Mouse (Mus musculus): ENCODE results near the gene Atg14. TPM values are rescaled to one million over a fixed set of nuclear protein-coding genes. Genes with fewer than 3 reads are reported as not detected.

The Atg14 gene
- polyA plus RNA-seq, 1 experiment: 3.3 TPM

- Histone ChIP-seq H3K36me3 (ENCODE audit: control insufficient read depth, insufficient read depth) (no peaks in the 10 kb centered on the region), H3K27me3 (ENCODE audit: control insufficient read depth, insufficient read depth, insufficient read length) (no peaks in the 10 kb centered on the region), H3K79me2 (ENCODE audit: control insufficient read depth, insufficient read depth) (peaks cover 41% of the 10 kb centered on the region), H3K79me3 (ENCODE audit: low read depth) (peaks cover 15% of the 10 kb centered on the region), H3ac (ENCODE audit: control insufficient read depth, insufficient read length, low read depth) (no peak overlapping the region), H3K4me3 (ENCODE audit: insufficient read depth, poor library complexity, severe bottlenecking) (no peak overlapping the region)
- TF ChIP-seq FOSL1 (IDR thresholded peaks at IDR 0.05; ENCODE audit: insufficient read depth, low read length, poor library complexity, severe bottlenecking) (no peak), MAX (IDR thresholded peaks at IDR 0.05) (no peak), MYOG (IDR thresholded peaks at IDR 0.05; ENCODE audit: control insufficient read depth, extremely low read depth, insufficient read length) (no peak), CEBPB (IDR thresholded peaks at IDR 0.05; ENCODE audit: low read depth) (no peak), MYOD1 (IDR thresholded peaks at IDR 0.05; ENCODE audit: control insufficient read depth, insufficient read length, low read depth) (no peak), CTCF (IDR thresholded peaks at IDR 0.05; ENCODE audit: control insufficient read depth, insufficient read depth, insufficient read length) (no peak), USF1 (IDR thresholded peaks at IDR 0.05; ENCODE audit: low read depth) (no peak)
These were observed 53.7 kb downstream of the Atg14 start for GRCm38 (mm10) chr14:47516755-47517154.

- peaks cover 12% of the 10 kb centered on the region for H3K79me3 ChIP-seq (ENCODE audit: low read depth)
- H3K27me3 ChIP-seq (ENCODE audit: control insufficient read depth, insufficient read depth, insufficient read length): no peaks in the 10 kb centered on the region
- peaks cover 33% of the 10 kb centered on the region for H3K79me2 ChIP-seq (ENCODE audit: control insufficient read depth, insufficient read depth)
- no peak overlapping the region for H3K4me3 ChIP-seq (ENCODE audit: insufficient read depth, poor library complexity, severe bottlenecking)
- H3ac ChIP-seq (ENCODE audit: control insufficient read depth, insufficient read length, low read depth): no peak overlapping the region
- H3K36me3 ChIP-seq (ENCODE audit: control insufficient read depth, insufficient read depth): no peaks in the 10 kb centered on the region
- TF ChIP-seq CTCF (IDR thresholded peaks at IDR 0.05; ENCODE audit: control insufficient read depth, insufficient read depth, insufficient read length) (no peak), MYOD1 (IDR thresholded peaks at IDR 0.05; ENCODE audit: control insufficient read depth, insufficient read length, low read depth) (no peak), FOSL1 (IDR thresholded peaks at IDR 0.05; ENCODE audit: insufficient read depth, low read length, poor library complexity, severe bottlenecking) (no peak), MYOG (IDR thresholded peaks at IDR 0.05; ENCODE audit: control insufficient read depth, extremely low read depth, insufficient read length) (no peak), USF1 (IDR thresholded peaks at IDR 0.05; ENCODE audit: low read depth) (no peak), MAX (IDR thresholded peaks at IDR 0.05) (no peak), CEBPB (IDR thresholded peaks at IDR 0.05; ENCODE audit: low read depth) (no peak)
These were observed 54.8 kb downstream of the Atg14 start for GRCm38 (mm10) chr14:47515636-47516035.

- Histone ChIP-seq H3K36me3 (ENCODE audit: control insufficient read depth, insufficient read depth) (no peaks in the 10 kb centered on the region), H3K79me3 (ENCODE audit: low read depth) (peaks cover 9% of the 10 kb centered on the region), H3ac (ENCODE audit: control insufficient read depth, insufficient read length, low read depth) (no peak overlapping the region), H3K4me3 (ENCODE audit: insufficient read depth, poor library complexity, severe bottlenecking) (no peak overlapping the region), H3K79me2 (ENCODE audit: control insufficient read depth, insufficient read depth) (peaks cover 26% of the 10 kb centered on the region), H3K27me3 (ENCODE audit: control insufficient read depth, insufficient read depth, insufficient read length) (no peaks in the 10 kb centered on the region)
- TF ChIP-seq CEBPB (IDR thresholded peaks at IDR 0.05; ENCODE audit: low read depth) (no peak), USF1 (IDR thresholded peaks at IDR 0.05; ENCODE audit: low read depth) (no peak), FOSL1 (IDR thresholded peaks at IDR 0.05; ENCODE audit: insufficient read depth, low read length, poor library complexity, severe bottlenecking) (no peak), MYOD1 (IDR thresholded peaks at IDR 0.05; ENCODE audit: control insufficient read depth, insufficient read length, low read depth) (no peak), MAX (IDR thresholded peaks at IDR 0.05) (no peak), CTCF (IDR thresholded peaks at IDR 0.05; ENCODE audit: control insufficient read depth, insufficient read depth, insufficient read length) (no peak), MYOG (IDR thresholded peaks at IDR 0.05; ENCODE audit: control insufficient read depth, extremely low read depth, insufficient read length) (no peak)
These were observed 55.5 kb downstream of the Atg14 start for GRCm38 (mm10) chr14:47514816-47515453.

- no peak for TF ChIP-seq MYOD1 (IDR thresholded peaks at IDR 0.05; ENCODE audit: control insufficient read depth, insufficient read length, low read depth)
- TF ChIP-seq MYOG (IDR thresholded peaks at IDR 0.05; ENCODE audit: control insufficient read depth, extremely low read depth, insufficient read length): no peak
- TF ChIP-seq CTCF (IDR thresholded peaks at IDR 0.05; ENCODE audit: control insufficient read depth, insufficient read depth, insufficient read length): no peak
- no peak for TF ChIP-seq CEBPB (IDR thresholded peaks at IDR 0.05; ENCODE audit: low read depth)
- TF ChIP-seq USF1 (IDR thresholded peaks at IDR 0.05; ENCODE audit: low read depth): no peak
- no peak for TF ChIP-seq FOSL1 (IDR thresholded peaks at IDR 0.05; ENCODE audit: insufficient read depth, low read length, poor library complexity, severe bottlenecking)
- no peak for TF ChIP-seq MAX (IDR thresholded peaks at IDR 0.05)
- Histone ChIP-seq H3K27me3 (ENCODE audit: control insufficient read depth, insufficient read depth, insufficient read length) (no peaks in the 10 kb centered on the region), H3K79me2 (ENCODE audit: control insufficient read depth, insufficient read depth) (peaks cover 19% of the 10 kb centered on the region), H3K4me3 (ENCODE audit: insufficient read depth, poor library complexity, severe bottlenecking) (no peak overlapping the region), H3K79me3 (ENCODE audit: low read depth) (peaks cover 8% of the 10 kb centered on the region), H3K36me3 (ENCODE audit: control insufficient read depth, insufficient read depth) (no peaks in the 10 kb centered on the region), H3ac (ENCODE audit: control insufficient read depth, insufficient read length, low read depth) (no peak overlapping the region)
These were observed 56.8 kb downstream of the Atg14 start for GRCm38 (mm10) chr14:47513606-47514005.

GRCm38 (mm10) chr14:47510244-47510643 lies 60.2 kb downstream of the Atg14 start:
- peaks cover 8% of the 10 kb centered on the region for H3K79me3 ChIP-seq (ENCODE audit: low read depth)
- peaks cover 2% of the 10 kb centered on the region for H3K36me3 ChIP-seq (ENCODE audit: control insufficient read depth, insufficient read depth)
- H3ac ChIP-seq (ENCODE audit: control insufficient read depth, insufficient read length, low read depth): no peak overlapping the region
- no peak overlapping the region for H3K4me3 ChIP-seq (ENCODE audit: insufficient read depth, poor library complexity, severe bottlenecking)
- H3K79me2 ChIP-seq (ENCODE audit: control insufficient read depth, insufficient read depth): peaks cover 20% of the 10 kb centered on the region
- TF ChIP-seq MYOD1 (IDR thresholded peaks at IDR 0.05; ENCODE audit: control insufficient read depth, insufficient read length, low read depth) (no peak), CTCF (IDR thresholded peaks at IDR 0.05; ENCODE audit: control insufficient read depth, insufficient read depth, insufficient read length) (no peak), CEBPB (IDR thresholded peaks at IDR 0.05; ENCODE audit: low read depth) (no peak), MAX (IDR thresholded peaks at IDR 0.05) (no peak), MYOG (IDR thresholded peaks at IDR 0.05; ENCODE audit: control insufficient read depth, extremely low read depth, insufficient read length) (no peak), FOSL1 (IDR thresholded peaks at IDR 0.05; ENCODE audit: insufficient read depth, low read length, poor library complexity, severe bottlenecking) (no peak), USF1 (IDR thresholded peaks at IDR 0.05; ENCODE audit: low read depth) (no peak)
- H3K27me3 ChIP-seq (ENCODE audit: control insufficient read depth, insufficient read depth, insufficient read length): no peaks in the 10 kb centered on the region
